Mouse (Mus musculus): ENCODE measurements at regions not wholly inside any gene's neighbourhood (a gene's known extent, or its start where the extent isn't known, plus 50 kb on each side); places are given as distances from the start of the nearest gene placed in this dataset.

DNA sequence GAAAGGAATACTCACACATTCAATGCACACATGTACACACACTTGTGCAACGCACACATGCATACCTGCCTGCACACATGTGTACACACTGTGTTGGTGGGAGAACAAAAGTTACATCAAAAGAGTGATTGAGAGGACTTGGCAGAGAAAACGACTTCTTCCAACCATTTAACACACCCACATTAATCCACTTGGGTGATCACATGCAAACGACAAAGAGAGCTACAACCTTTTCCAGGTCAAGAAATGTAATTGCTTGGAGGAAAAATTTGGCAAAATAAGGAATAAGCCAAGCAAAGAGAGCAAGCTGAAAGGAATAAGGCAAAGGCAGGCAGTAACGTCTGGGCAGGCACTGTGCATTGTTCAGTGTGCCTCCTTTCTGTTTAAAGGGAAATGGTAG, 67.3 kb downstream of the C1d start:
- no peak for DNase-seq (ENCODE audit: low spot score)
- WGBS, result 34% methylated on average over 4 of the region's 4 CpGs
- peak overlapping the region; percentile 63 for H3K27ac ChIP-seq (replicated peaks)

DNA sequence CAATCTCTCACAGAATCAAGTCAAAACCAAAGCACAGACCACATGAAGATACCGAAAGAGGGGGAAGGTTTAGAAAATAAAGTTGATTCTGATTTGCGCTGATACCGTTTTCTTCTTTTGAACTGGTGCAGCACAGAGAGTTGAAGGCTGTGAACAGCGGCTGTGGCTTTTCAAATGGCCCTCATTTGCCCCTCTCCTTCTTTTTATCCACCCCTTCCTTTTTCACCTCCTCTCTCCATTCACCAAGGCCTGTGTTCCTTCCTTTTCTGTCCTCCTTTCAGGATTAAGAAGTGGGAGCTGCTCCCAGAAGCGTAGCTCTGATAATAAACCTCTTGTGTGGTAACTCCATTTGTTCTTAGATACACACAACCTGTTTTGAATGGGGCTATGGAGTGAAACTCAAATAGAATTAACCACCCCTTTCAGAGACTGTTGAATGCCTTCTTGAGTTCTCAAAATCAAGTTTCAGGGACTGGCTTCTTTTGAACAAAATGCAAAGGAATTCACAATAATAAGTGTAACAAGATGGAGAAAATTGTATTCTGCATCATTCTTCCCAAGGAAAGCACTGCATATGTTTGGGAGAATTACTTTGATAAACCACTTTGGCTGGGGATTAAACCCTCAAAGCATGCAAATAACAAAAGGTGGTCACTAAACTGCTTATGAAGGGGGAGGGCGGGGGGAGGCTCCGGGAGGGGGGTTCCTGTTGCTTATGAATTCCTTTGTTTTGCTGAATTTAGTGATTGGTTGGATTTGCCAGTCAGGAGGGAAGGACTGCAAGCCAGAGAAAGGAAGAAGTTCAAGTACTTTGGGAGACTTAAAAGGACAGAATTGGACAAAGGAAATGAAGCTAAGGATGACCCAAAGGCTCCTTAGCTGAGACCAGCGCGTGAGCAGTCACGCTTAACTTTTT, 68.6 kb downstream of the C1d start:
- WGBS, result 20% methylated on average over 10 of the region's 10 CpGs
- peak; percentile 65 for DNase-seq (ENCODE audit: low spot score)
- Histone ChIP-seq H3K36me3 (no peaks in the 10 kb centered on the region), H3K4me3 (no peak overlapping the region; the same call in 1 of the 2 replicates), H3K9me3 (replicated peaks) (no peaks in the 10 kb centered on the region), H3K27ac (replicated peaks) (peak overlapping the region; percentile 63), H3K4me1 (peaks cover 66% of the 10 kb centered on the region), H3K27me3 (ENCODE audit: low read depth, poor library complexity, severe bottlenecking) (peaks cover 74% of the 10 kb centered on the region)

More for the DNA sequence above, 67.3 kb downstream of the C1d start:
- H3K4me3 ChIP-seq, result no peak overlapping the region
- H3K4me1 ChIP-seq, result peaks cover 66% of the 10 kb centered on the region
- peaks cover 73% of the 10 kb centered on the region for H3K27me3 ChIP-seq (ENCODE audit: low read depth, poor library complexity, severe bottlenecking)
- H3K36me3 ChIP-seq, result no peaks in the 10 kb centered on the region
- no peaks in the 10 kb centered on the region for H3K9me3 ChIP-seq (replicated peaks)

DNA sequence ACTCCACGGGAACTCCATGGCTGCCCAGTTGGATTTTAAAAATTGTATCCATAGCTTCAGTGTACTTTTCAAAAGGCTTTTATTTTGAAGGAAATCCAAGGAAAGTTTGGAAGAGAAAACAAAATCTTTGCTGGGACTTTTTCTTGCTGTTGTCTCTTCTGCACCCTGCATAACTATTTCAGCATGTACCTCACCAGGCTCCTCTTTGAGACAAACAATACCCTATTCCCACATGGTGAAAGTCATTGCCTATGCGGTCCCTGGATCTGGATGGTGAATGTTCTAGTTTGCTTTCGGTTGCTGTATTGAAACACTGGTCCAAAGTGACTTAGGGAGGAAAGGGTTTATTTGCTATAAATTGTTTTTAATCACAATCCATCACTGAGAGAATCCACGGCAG, 69.3 kb downstream of the C1d start:
- 50% methylated on average over 4 of the region's 4 CpGs for WGBS
- peak overlapping the region; percentile 63 for H3K27ac ChIP-seq (replicated peaks)
- no peaks in the 10 kb centered on the region for H3K36me3 ChIP-seq
- H3K9me3 ChIP-seq (replicated peaks), result no peaks in the 10 kb centered on the region
- DNase-seq (ENCODE audit: low spot score), result peak; percentile 21
- peaks cover 74% of the 10 kb centered on the region for H3K27me3 ChIP-seq (ENCODE audit: low read depth, poor library complexity, severe bottlenecking)
- H3K4me3 ChIP-seq, result no peak overlapping the region
- H3K4me1 ChIP-seq, result peaks cover 63% of the 10 kb centered on the region

DNA sequence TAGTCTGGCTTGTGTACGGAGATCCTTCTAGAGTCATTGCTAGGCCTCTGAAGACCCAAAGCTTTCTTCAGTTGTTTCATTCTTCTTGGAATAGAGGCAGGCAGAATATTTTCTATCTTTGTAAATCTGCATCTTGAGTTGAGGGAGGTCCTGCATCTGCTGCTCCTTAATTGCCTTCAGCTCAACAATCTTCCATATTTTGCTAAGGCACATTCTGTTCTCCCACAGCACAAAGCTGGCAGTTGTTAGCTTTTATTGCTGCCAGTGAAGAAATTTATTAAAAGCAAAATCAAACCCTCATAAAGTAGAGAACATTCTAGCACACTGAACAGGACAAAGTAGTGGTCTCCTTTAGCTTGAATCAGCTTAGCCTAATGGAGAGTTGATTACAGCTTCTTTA, 94.1 kb downstream of the C1d start:
- Histone ChIP-seq H3K27ac (replicated peaks) (no peak overlapping the region), H3K9me3 (replicated peaks) (no peaks in the 10 kb centered on the region), H3K27me3 (ENCODE audit: low read depth, poor library complexity, severe bottlenecking) (no peaks in the 10 kb centered on the region), H3K4me1 (peaks cover 3% of the 10 kb centered on the region; the same call in 1 of the 2 replicates), H3K4me3 (no peak overlapping the region), H3K36me3 (no peaks in the 10 kb centered on the region)
- 85% methylated on average over 1 of the region's 1 CpGs for WGBS
- no peak for DNase-seq (ENCODE audit: low spot score)

DNA sequence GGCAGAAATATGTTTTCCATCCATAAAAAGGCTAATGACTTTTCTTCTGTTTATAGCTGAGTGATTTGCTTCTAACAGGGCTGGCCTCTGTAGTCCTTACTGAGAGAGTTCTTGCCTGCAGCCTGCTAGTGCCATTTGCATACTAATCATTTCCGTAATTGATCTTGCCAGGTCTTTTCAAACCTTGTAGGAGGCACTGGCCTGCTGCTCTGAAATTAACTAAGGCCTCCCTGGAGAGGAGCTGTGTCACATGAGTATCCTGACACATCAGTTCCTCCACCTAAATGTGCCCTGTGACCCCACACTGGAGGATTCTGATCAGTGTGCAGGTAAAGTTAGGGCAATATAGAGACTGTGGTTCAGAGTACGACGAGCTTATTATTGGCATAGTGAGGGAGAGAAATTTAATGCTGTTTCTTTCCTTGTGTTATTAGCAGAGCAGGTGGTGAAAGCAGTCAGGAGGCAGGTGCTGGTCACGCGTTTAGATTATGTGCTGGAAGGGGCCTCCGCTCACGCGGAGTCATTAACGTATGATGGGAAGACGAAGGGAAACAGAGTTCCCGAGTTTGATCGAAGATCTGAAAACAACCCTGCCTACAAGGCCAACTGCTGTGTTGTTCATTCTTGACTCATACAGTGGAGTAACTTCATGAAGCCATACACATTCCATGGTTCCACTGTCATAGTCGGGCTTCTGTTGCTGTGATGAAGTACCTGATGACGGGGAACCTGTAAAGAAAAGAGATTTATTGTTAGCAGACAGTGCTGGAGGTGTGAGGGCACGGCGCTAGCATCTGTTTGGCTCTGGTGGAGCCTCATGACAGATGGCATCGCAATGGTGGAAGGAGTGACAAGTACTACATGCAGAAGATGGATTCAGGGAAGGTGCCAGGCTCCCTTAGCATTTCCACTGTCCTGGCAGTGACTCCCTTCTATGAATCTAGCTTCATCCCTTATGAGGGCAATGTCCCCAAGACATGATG, 95.1 kb downstream of the C1d start:
- no peaks in the 10 kb centered on the region for H3K27me3 ChIP-seq (ENCODE audit: low read depth, poor library complexity, severe bottlenecking)

DNA sequence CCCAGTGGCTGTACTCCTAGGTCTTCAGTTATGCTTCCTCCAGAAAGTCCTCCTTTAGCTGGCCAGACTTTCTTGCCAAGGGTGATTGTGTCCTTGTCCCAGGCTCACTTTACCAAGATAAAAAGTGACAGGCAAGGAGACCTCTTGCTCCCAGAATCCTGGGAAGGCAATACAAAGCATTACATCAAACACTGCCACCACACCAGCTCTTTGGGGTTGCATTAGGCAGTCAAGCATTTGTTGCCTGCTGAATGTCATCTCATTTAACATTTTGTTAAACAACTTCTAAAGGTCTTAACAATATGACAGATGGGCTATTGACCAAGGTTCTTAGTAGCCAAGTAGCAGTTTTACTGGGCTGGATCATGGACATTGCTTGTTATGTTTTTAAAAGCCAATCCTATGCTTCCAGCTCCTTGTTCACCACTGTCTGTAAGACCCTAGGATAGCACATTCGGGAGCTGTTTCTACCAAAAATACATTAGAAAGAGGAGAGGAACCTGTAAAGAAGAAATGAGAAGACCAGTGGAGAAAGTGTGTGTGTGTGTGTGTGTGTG, 102.4 kb downstream of the C1d start:
- Histone ChIP-seq H3K27me3 (ENCODE audit: low read depth, poor library complexity, severe bottlenecking) (0 out of 2 replicates have a peak, but pooled peaks cover 3% of the 10 kb centered on the region), H3K36me3 (no peaks in the 10 kb centered on the region), H3K9me3 (replicated peaks) (peaks cover 5% of the 10 kb centered on the region; the same call in 1 of the 2 replicates), H3K4me1 (peaks cover 30% of the 10 kb centered on the region), H3K4me3 (no peak overlapping the region), H3K27ac (replicated peaks) (peak overlapping the region; percentile 33; the same call in 1 of the 2 replicates)
- WGBS, result 50% methylated on average over 1 of the region's 1 CpGs
- peak; percentile 38 for DNase-seq (ENCODE audit: low spot score)

More for the DNA sequence above, 95.1 kb downstream of the C1d start:
- H3K27ac ChIP-seq (replicated peaks), result no peak overlapping the region
- DNase-seq (ENCODE audit: low spot score), result no peak
- no peak overlapping the region for H3K4me3 ChIP-seq
- H3K9me3 ChIP-seq (replicated peaks), result no peaks in the 10 kb centered on the region
- WGBS, result 76% methylated on average over 17 of the region's 17 CpGs
- H3K4me1 ChIP-seq, result peaks cover 3% of the 10 kb centered on the region; the same call in 1 of the 2 replicates
- no peaks in the 10 kb centered on the region for H3K36me3 ChIP-seq

DNA sequence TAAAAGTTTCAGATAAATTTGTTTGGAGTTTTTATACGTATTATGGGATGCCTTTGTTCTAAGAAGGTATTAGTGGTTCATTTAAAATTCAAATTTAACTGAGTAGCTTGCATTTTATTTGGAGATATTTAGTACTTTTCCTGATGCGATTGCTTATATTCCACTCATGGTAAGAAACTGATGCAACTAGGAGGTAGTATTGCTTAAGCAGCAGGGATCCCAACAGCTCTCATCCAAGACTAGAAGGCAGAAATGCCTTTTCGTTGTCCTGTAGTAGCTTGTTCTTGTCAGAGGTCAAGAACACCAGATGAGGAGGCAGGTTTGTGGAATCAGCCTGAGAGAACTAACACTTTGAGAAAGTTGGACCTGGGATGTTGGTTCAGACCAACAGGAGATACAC, 120.5 kb downstream of the C1d start:
- H3K27ac ChIP-seq (replicated peaks), result no peak overlapping the region
- no peak for DNase-seq (ENCODE audit: low spot score)
- no peaks in the 10 kb centered on the region for H3K9me3 ChIP-seq (replicated peaks)
- H3K36me3 ChIP-seq, result no peaks in the 10 kb centered on the region
- no peaks in the 10 kb centered on the region for H3K27me3 ChIP-seq (ENCODE audit: low read depth, poor library complexity, severe bottlenecking)
- H3K4me3 ChIP-seq, result no peak overlapping the region
- 84% methylated on average over 3 of the region's 3 CpGs for WGBS
- no peaks in the 10 kb centered on the region for H3K4me1 ChIP-seq

DNA sequence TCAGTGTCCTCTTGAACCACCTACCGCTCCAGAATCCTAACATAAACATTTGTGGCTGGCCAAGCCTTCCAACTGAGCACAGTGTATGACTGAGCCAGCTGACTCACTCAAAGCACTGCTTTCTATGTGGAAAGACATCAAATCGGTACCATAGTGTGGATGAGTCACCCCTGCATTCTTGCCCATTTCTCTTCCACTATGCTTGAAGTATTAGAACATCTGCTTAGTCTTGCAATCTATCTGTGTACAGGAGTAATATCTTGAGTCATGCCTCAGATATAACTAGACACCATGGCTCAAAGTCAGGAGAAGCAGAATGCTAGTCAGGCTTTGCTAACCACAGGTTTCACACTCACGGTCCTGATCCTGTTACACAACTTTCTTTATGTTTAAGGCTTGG, 129.4 kb downstream of the C1d start:
- WGBS, result 76% methylated on average over 3 of the region's 3 CpGs
- no peak overlapping the region for H3K27ac ChIP-seq (replicated peaks)
- H3K27me3 ChIP-seq (ENCODE audit: low read depth, poor library complexity, severe bottlenecking), result no peaks in the 10 kb centered on the region
- H3K4me1 ChIP-seq, result no peaks in the 10 kb centered on the region
- H3K4me3 ChIP-seq, result no peak overlapping the region
- H3K9me3 ChIP-seq (replicated peaks), result no peaks in the 10 kb centered on the region
- no peak for DNase-seq (ENCODE audit: low spot score)
- no peaks in the 10 kb centered on the region for H3K36me3 ChIP-seq

DNA sequence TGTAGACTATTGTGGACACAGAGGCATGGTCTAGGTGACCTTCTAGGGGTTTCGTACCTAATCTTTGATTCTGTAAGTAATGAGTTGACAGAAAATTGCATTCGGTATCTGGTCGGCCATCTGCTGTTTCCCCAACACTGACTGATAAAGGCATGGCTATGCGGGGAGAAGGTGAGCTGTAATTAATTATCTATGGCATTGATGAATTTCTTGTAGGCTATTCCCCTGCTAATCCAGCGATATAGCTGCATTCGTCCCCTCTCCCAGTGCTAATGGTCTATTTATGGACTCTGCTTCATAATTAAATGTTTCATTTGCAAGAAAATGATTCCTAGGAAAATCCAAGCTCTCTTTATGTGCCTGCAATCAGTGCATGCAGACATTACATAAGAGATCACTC, 136.5 kb downstream of the C1d start:
- no peak overlapping the region for H3K27ac ChIP-seq (replicated peaks)
- peaks cover 2% of the 10 kb centered on the region; the same call in 1 of the 2 replicates for H3K4me1 ChIP-seq
- no peaks in the 10 kb centered on the region for H3K36me3 ChIP-seq
- no peaks in the 10 kb centered on the region for H3K27me3 ChIP-seq (ENCODE audit: low read depth, poor library complexity, severe bottlenecking)
- H3K9me3 ChIP-seq (replicated peaks), result no peaks in the 10 kb centered on the region
- WGBS, result 92% methylated on average over 6 of the region's 6 CpGs
- DNase-seq (ENCODE audit: low spot score), result no peak
- no peak overlapping the region for H3K4me3 ChIP-seq

DNA sequence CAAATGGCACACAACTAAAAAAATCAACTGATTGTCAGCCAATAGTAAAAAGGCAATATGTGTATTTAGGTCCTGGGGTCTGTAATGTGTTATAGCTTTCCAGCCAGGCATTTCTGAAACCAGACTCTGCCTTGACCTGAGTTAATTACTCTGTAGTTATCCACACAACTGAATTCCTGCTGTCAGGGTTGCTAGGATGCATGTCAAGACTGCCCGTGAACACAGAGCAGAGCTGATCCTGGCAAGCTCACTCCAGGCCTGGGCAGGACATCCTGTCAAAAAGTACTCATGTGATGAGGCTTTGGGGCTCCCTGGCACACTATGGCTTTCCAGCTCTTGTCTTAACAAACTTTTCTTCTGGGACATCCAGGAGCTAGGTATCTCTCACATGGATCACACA, 157.2 kb downstream of the C1d start:
- DNase-seq (ENCODE audit: low spot score), result peak; percentile 53
- Histone ChIP-seq H3K36me3 (no peaks in the 10 kb centered on the region), H3K9me3 (replicated peaks) (no peaks in the 10 kb centered on the region), H3K4me3 (no peak overlapping the region), H3K27me3 (ENCODE audit: low read depth, poor library complexity, severe bottlenecking) (no peaks in the 10 kb centered on the region), H3K4me1 (peaks cover 14% of the 10 kb centered on the region), H3K27ac (replicated peaks) (peak overlapping the region; percentile 65; the same call in 1 of the 2 replicates)
- 23% methylated on average over 1 of the region's 1 CpGs for WGBS

DNA sequence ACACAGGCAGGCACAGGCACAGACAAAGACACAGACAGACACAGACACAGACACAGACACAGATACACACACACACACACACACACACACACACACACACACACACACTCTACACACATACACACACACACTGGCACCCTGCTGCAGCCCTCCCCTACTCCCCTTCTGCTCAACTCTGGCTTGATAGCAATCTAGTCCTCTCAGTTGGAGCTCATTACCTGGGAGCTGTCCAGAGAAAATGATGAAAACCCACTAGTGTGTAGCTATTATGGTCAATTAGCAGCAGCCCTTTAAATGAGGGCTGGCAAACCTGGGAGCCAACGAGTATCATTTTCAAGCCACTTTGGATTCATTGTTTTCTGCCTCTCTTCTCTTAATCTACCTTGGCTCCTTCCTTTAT, 157.8 kb downstream of the C1d start:
- Histone ChIP-seq H3K9me3 (replicated peaks) (no peaks in the 10 kb centered on the region), H3K4me1 (peaks cover 14% of the 10 kb centered on the region), H3K27ac (replicated peaks) (peak overlapping the region; percentile 65), H3K4me3 (no peak overlapping the region), H3K27me3 (ENCODE audit: low read depth, poor library complexity, severe bottlenecking) (no peaks in the 10 kb centered on the region), H3K36me3 (no peaks in the 10 kb centered on the region)
- 56% methylated on average over 1 of the region's 1 CpGs for whole genome bisulfite sequencing
- DNase-seq (ENCODE audit: low spot score), result no peak

DNA sequence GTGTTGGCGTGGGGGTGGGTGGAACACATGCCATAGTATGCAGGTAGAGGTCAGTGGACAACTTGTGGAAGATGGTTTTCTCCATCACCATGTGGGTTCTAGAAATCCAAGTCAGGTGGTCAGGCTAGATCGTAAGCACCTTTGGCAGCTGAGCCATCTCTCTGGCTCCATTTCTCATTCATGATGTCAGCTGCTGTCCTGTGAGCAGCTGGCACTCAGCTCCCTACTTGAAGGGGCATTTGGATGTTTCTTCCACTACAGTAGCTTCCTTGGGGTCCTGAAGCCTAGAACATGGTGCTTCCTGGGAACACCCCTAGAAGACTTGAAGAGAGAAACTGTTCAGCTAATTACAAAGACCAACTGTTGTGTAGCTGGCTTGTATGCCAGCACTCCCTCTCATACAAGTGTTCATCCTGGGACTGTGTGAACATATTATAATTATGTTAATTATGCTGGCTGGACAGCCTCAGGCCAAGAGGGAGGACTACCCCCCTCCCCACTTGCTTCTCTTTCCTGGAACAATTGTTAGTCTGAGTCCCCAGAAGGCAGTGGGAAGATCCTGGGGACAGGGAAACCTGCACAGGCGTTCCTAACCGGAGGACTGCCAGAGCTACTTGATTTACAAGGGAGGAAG, 160.4 kb downstream of the C1d start:
- H3K27ac ChIP-seq (replicated peaks), result no peak overlapping the region
- 78% methylated on average over 4 of the region's 4 CpGs for WGBS
- no peaks in the 10 kb centered on the region; the same call in 1 of the 2 replicates for H3K9me3 ChIP-seq (replicated peaks)
- no peaks in the 10 kb centered on the region for H3K36me3 ChIP-seq
- no peaks in the 10 kb centered on the region for H3K27me3 ChIP-seq (ENCODE audit: low read depth, poor library complexity, severe bottlenecking)
- H3K4me1 ChIP-seq, result peaks cover 14% of the 10 kb centered on the region
- DNase-seq (ENCODE audit: low spot score), result no peak
- H3K4me3 ChIP-seq, result no peak overlapping the region
